Mouse (Mus musculus) hindbrain, embryonic 14.5 days (tissue): Measurements from ENCODE around the gene Disc1. TPM values are rescaled to one million over a fixed set of nuclear protein-coding genes. Genes with fewer than 3 reads are reported as not detected.

Source experiments
- ATAC-seq: fragments of 200-750 bp; cut with Nextera tagmentation; 2 replicates; pipeline ENCODE4 v1.8.0; 2017; ENCODE audit warnings: moderate number of reproducible peaks, mild to moderate bottlenecking, moderate TSS enrichment, moderate library complexity; ENCODE audit not compliant: low FRiP score
- DNase-seq: peaks from one replicate; pipeline ENCODE4 v3.0.0-alpha.2; 2015; ENCODE audit warnings: low spot score
- H3K27ac ChIP-seq: fragments of 300-500 bp; sonication (generic); 2 replicates; pipeline ENCODE4 v1.5.1; 2014; ENCODE audit warnings: mild to moderate bottlenecking, moderate library complexity
- H3K27me3 ChIP-seq: fragments of 300-500 bp; sonication (generic); 2 replicates; pipeline ENCODE4 v1.6.1; 2014; ENCODE audit warnings: mild to moderate bottlenecking, low read length, mixed read lengths; ENCODE audit not compliant: control insufficient read depth, insufficient read depth
- H3K36me3 ChIP-seq: fragments of 300-500 bp; sonication (generic); replicated peaks from 2 replicates; pipeline ENCODE4 v1.6.1; 2014; ENCODE audit not compliant: control insufficient read depth, insufficient read depth
- H3K4me1 ChIP-seq: fragments of 300-500 bp; sonication (generic); replicated peaks from 2 replicates; pipeline ENCODE4 v1.6.1; 2014; ENCODE audit warnings: antibody characterized with exemption, low read length, mixed read lengths; ENCODE audit not compliant: control insufficient read depth, insufficient read depth
- H3K4me2 ChIP-seq: fragments of 300-500 bp; sonication (generic); replicated peaks from 2 replicates; pipeline ENCODE4 v1.6.1; 2014; ENCODE audit warnings: mild to moderate bottlenecking, moderate library complexity
- H3K4me3 ChIP-seq: fragments of 300-500 bp; sonication (generic); replicated peaks from 2 replicates; pipeline ENCODE4 v1.5.1; 2014; ENCODE audit warnings: mild to moderate bottlenecking, low read length
- H3K9ac ChIP-seq: fragments of 300-500 bp; sonication (generic); 2 replicates; pipeline ENCODE4 v1.6.1; 2014
- H3K9me3 ChIP-seq: fragments of 300-500 bp; sonication (generic); 2 replicates; pipeline ENCODE4 v1.6.1; 2016; ENCODE audit warnings: low read length; ENCODE audit not compliant: control insufficient read depth
- WGBS: fragments of 180-500 bp; shearing (Covaris S2); extraction: QIAGEN DNeasy Blood & Tissue Kit; methylation state at CpG from one replicate; pipeline ENCODE4 v1.1.7; 2014; 5-methylcytosine and 5-hydroxymethylcytosine counted together
- polyA plus RNA-seq: library from polyadenylated mRNA; unstranded; fragments of >200 nt; fragmentation: Nextera tagmentation; extraction: Ambion mirVana; gene quantifications from 2 replicates; pipeline ENCODE4 v1.2.1, GENCODE M21; 2014

Gene Disc1
- polyA plus RNA-seq, 1 experiment from 2014 or later = 1.8 TPM

- Histone ChIP-seq H3K4me2 (no peak overlapping the region), H3K9ac (no peak overlapping the region), H3K4me1 (no peaks in the 10 kb centered on the region; the same call in 1 of the 2 replicates), H3K4me3 (no peak overlapping the region), H3K27me3 (no peaks in the 10 kb centered on the region), H3K27ac (no peak overlapping the region), H3K9me3 (no peaks in the 10 kb centered on the region), H3K36me3 (no peaks in the 10 kb centered on the region)
- WGBS = 88% methylated on average over 6 of the region's 6 CpGs
- DNase-seq (no peak), ATAC-seq (no peak)
Observed at GRCm38 (mm10) chr8:125177091-125177490, 123.1 kb downstream of the Disc1 start.

- H3K4me3 ChIP-seq = no peak overlapping the region
- no peaks in the 10 kb centered on the region for H3K36me3 ChIP-seq
- 88% methylated on average over 8 of the region's 8 CpGs for WGBS
- H3K27me3 ChIP-seq = no peaks in the 10 kb centered on the region
- no peak overlapping the region for H3K9ac ChIP-seq
- no peaks in the 10 kb centered on the region for H3K9me3 ChIP-seq
- ATAC-seq = no peak
- H3K4me2 ChIP-seq = no peak overlapping the region
- no peak overlapping the region for H3K27ac ChIP-seq
- no peak for DNase-seq
- no peaks in the 10 kb centered on the region; the same call in 1 of the 2 replicates for H3K4me1 ChIP-seq
Observed at GRCm38 (mm10) chr8:125177958-125178357, 124.0 kb downstream of the Disc1 start.

- H3K4me3 ChIP-seq = no peak overlapping the region
- no peaks in the 10 kb centered on the region for H3K9me3 ChIP-seq
- H3K9ac ChIP-seq = no peak overlapping the region
- H3K4me2 ChIP-seq = 0 out of 2 replicates have a peak overlapping the region, but pooled peaks have one; percentile 1
- 21% methylated on average over 17 of the region's 17 CpGs for WGBS
- H3K27me3 ChIP-seq = peaks cover 3% of the 10 kb centered on the region; the same call in 1 of the 2 replicates
- H3K36me3 ChIP-seq = no peaks in the 10 kb centered on the region
- ATAC-seq = 0 out of 2 replicates have a peak, but pooled peaks have one; percentile 68
- H3K4me1 ChIP-seq = peaks cover 12% of the 10 kb centered on the region; the same call in 1 of the 2 replicates
- H3K27ac ChIP-seq = no peak overlapping the region
- DNase-seq = peak; percentile 94
Observed at GRCm38 (mm10) chr8:125183548-125184451, 129.8 kb downstream of the Disc1 start.

- no peak overlapping the region for H3K9ac ChIP-seq
- H3K27ac ChIP-seq = no peak overlapping the region
- 0 out of 2 replicates have a peak overlapping the region, but pooled peaks have one; percentile 1 for H3K4me2 ChIP-seq
- no peaks in the 10 kb centered on the region for H3K36me3 ChIP-seq
- peaks cover 12% of the 10 kb centered on the region; the same call in 1 of the 2 replicates for H3K4me1 ChIP-seq
- ATAC-seq = peak; percentile 22; the same call in 1 of the 2 replicates
- peaks cover 3% of the 10 kb centered on the region; the same call in 1 of the 2 replicates for H3K27me3 ChIP-seq
- DNase-seq = no peak
- H3K9me3 ChIP-seq = no peaks in the 10 kb centered on the region
- no peak overlapping the region for H3K4me3 ChIP-seq
- 51% methylated on average over 9 of the region's 9 CpGs for WGBS
Observed at GRCm38 (mm10) chr8:125184452-125184817, 130.4 kb downstream of the Disc1 start.

- ATAC-seq (peak; percentile 3; the same call in 1 of the 2 replicates), DNase-seq (no peak)
- peaks cover 12% of the 10 kb centered on the region; the same call in 1 of the 2 replicates for H3K4me1 ChIP-seq
- no peak overlapping the region for H3K4me3 ChIP-seq
- H3K36me3 ChIP-seq = no peaks in the 10 kb centered on the region
- H3K27ac ChIP-seq = no peak overlapping the region
- H3K9ac ChIP-seq = no peak overlapping the region
- no peak overlapping the region for H3K4me2 ChIP-seq
- peaks cover 3% of the 10 kb centered on the region; the same call in 1 of the 2 replicates for H3K27me3 ChIP-seq
- no peaks in the 10 kb centered on the region for H3K9me3 ChIP-seq
- WGBS = 59% methylated on average over 1 of the region's 1 CpGs
Observed at GRCm38 (mm10) chr8:125184881-125185280, 130.9 kb downstream of the Disc1 start.

- no peaks in the 10 kb centered on the region for H3K36me3 ChIP-seq
- no peak overlapping the region for H3K4me3 ChIP-seq
- no peak overlapping the region for H3K9ac ChIP-seq
- H3K4me1 ChIP-seq = peaks cover 12% of the 10 kb centered on the region; the same call in 1 of the 2 replicates
- peaks cover 3% of the 10 kb centered on the region; the same call in 1 of the 2 replicates for H3K27me3 ChIP-seq
- 39% methylated on average over 10 of the region's 10 CpGs for WGBS
- H3K9me3 ChIP-seq = no peaks in the 10 kb centered on the region
- ATAC-seq = no peak
- H3K27ac ChIP-seq = no peak overlapping the region
- DNase-seq = no peak
- no peak overlapping the region for H3K4me2 ChIP-seq
Observed at GRCm38 (mm10) chr8:125187044-125187443, 133.0 kb downstream of the Disc1 start.

- Histone ChIP-seq H3K4me1 (peaks cover 5% of the 10 kb centered on the region; the same call in 1 of the 2 replicates), H3K9ac (no peak overlapping the region), H3K36me3 (no peaks in the 10 kb centered on the region), H3K9me3 (no peaks in the 10 kb centered on the region), H3K4me2 (no peak overlapping the region), H3K27ac (no peak overlapping the region), H3K4me3 (no peak overlapping the region), H3K27me3 (no peaks in the 10 kb centered on the region; the same call in 1 of the 2 replicates)
- WGBS = 94% methylated on average over 5 of the region's 5 CpGs
- ATAC-seq = no peak
- no peak for DNase-seq
Observed at GRCm38 (mm10) chr8:125193701-125194100, 139.7 kb downstream of the Disc1 start.

- Histone ChIP-seq H3K27me3 (no peaks in the 10 kb centered on the region; the same call in 1 of the 2 replicates), H3K4me1 (peaks cover 5% of the 10 kb centered on the region; the same call in 1 of the 2 replicates), H3K4me3 (no peak overlapping the region), H3K9me3 (no peaks in the 10 kb centered on the region), H3K9ac (no peak overlapping the region), H3K4me2 (no peak overlapping the region), H3K36me3 (no peaks in the 10 kb centered on the region), H3K27ac (no peak overlapping the region)
- ATAC-seq (no peak), DNase-seq (no peak)
- WGBS = 48% methylated on average over 9 of the region's 9 CpGs
Observed at GRCm38 (mm10) chr8:125195121-125195520, 141.1 kb downstream of the Disc1 start.

GRCm38 (mm10) chr8:125196573-125197094 lies 142.6 kb downstream of the Disc1 start:
- H3K27ac ChIP-seq = no peak overlapping the region
- H3K4me1 ChIP-seq = peaks cover 8% of the 10 kb centered on the region; the same call in 1 of the 2 replicates
- DNase-seq = no peak
- H3K4me3 ChIP-seq = no peak overlapping the region
- WGBS = 79% methylated on average over 14 of the region's 14 CpGs
- no peak for ATAC-seq
- H3K36me3 ChIP-seq = no peaks in the 10 kb centered on the region
- no peak overlapping the region for H3K9ac ChIP-seq
- no peak overlapping the region for H3K4me2 ChIP-seq
- H3K9me3 ChIP-seq = no peaks in the 10 kb centered on the region
- H3K27me3 ChIP-seq = no peaks in the 10 kb centered on the region
